ENCODE assay signal across 8 mouse cellular contexts in genomic region chr7:113765667-113766497, GRCm38 (mm10). TPM values are rescaled to one million over a fixed set of nuclear protein-coding genes. Genes with fewer than 3 reads are reported as not detected.
DNase-seq lines count a peak whose midpoint lies in the region; ATAC-seq and TF ChIP-seq lines count a peak whose summit lies in the region.

TSS of gene Spon1 (plus strand) at chr7:113765998.

- peaks cover 35% of the 10 kb centered on the region for H3K4me1 ChIP-seq in hindbrain, embryonic 13.5 days (replicated peaks)
- H3K4me1 ChIP-seq in megakaryocyte, embryonic 14.5 days = peaks cover 12% of the 10 kb centered on the region

- H3K4me3 ChIP-seq in gastrocnemius, adult 2 months = peak within 1 kb of the TSS; percentile 73
- H3K4me3 ChIP-seq in hindbrain, embryonic 13.5 days = peak within 1 kb of the TSS; percentile 60
- H3K4me3 ChIP-seq in megakaryocyte, embryonic 14.5 days (replicated peaks) = peak within 1 kb of the TSS; percentile 52

- WGBS in hindbrain, embryonic 13.5 days = under 1% methylated on average over 56 of the region's 56 CpGs

- no peak for DNase-seq in adrenal gland, adult 8-10 months
- peak; percentile 72 to 76 for DNase-seq in cerebellum, postnatal 36 days
- DNase-seq in gastrocnemius, adult 2 months = peak; percentile 82
- DNase-seq in left cerebral cortex, postnatal 25 days (ENCODE audit: low spot score in 2 of 2) = peak; percentile 55 to 61
- DNase-seq in right cerebral cortex, postnatal 25 days = peak; percentile 74
- DNase-seq in spleen, postnatal 36 days (ENCODE audit: low spot score in 2 of 2) = no peak

- peak within 1 kb of the TSS; percentile 74 for H3K9ac ChIP-seq in hindbrain, embryonic 13.5 days

- peak; percentile 92 for ATAC-seq in hindbrain, embryonic 13.5 days (ENCODE audit: low FRiP score)

- peak within 1 kb of the TSS; percentile 96 for H3K4me2 ChIP-seq in hindbrain, embryonic 13.5 days

- no peaks in the 10 kb centered on the region for H3K9me3 ChIP-seq in hindbrain, embryonic 13.5 days
- H3K9me3 ChIP-seq in megakaryocyte, embryonic 14.5 days = peaks cover 13% of the 10 kb centered on the region

- H3K27me3 ChIP-seq in hindbrain, embryonic 13.5 days = peaks cover 57% of the 10 kb centered on the region
- peaks cover 56% of the 10 kb centered on the region for H3K27me3 ChIP-seq in megakaryocyte, embryonic 14.5 days (replicated peaks)

- intact Hi-C loops in gastrocnemius, adult 2 months (cut with DNase I) = no loop called here
- intact Hi-C loops in left cerebral cortex, postnatal 25 days (cut with DNase I) = loop anchor here (10.0 kb wide), 1 partner anchor 449 kb away; no protein-coding TSS in a partner anchor

- peak within 1 kb of the TSS; percentile 71 for H3K27ac ChIP-seq in gastrocnemius, adult 2 months
- H3K27ac ChIP-seq in hindbrain, embryonic 13.5 days = peak within 1 kb of the TSS; percentile 49

- TF ChIP-seq CTCF in gastrocnemius, adult 2 months (IDR thresholded peaks at IDR 0.05) = no peak

- no peaks in the 10 kb centered on the region for H3K36me3 ChIP-seq in hindbrain, embryonic 13.5 days
- no peaks in the 10 kb centered on the region for H3K36me3 ChIP-seq in megakaryocyte, embryonic 14.5 days (replicated peaks; ENCODE audit: low read length)

RNA-seq across cellular contexts. Expression of gene Spon1, which starts in this region (rescaled TPM):
- 10 to 100 TPM; 12.1 to 18.6 (median 15.1) TPM for total RNA-seq in adrenal gland, adult 8-10 months (2022)
- total RNA-seq in gastrocnemius, adult 2 months (2021) = 1 to 10 TPM; 2.0 to 3.0 TPM
- 82.8 and 104 TPM in 2 replicates for polyA plus RNA-seq in hindbrain, embryonic 13.5 days (2015; fragmentation: Nextera tagmentation; extraction: Ambion mirVana)
- 10 to 100 TPM; 35.6 to 38.3 TPM for total RNA-seq in left cerebral cortex, postnatal 25 days (2021)
- not detected in 2 replicates for polyA plus RNA-seq in megakaryocyte, embryonic 14.5 days (2012; ENCODE audit: insufficient read depth, low replicate concordance)

Comparison
In these comparisons a context has a peak if more than half of its experiments do, and no peak if none do; other contexts are left out.
1. RNA of gene Spon1 (polyA plus RNA-seq): 82.8 to 104 TPM in hindbrain, embryonic 13.5 days; not detected in megakaryocyte, embryonic 14.5 days; every median in the first group is over 10 times any median in the second.
2. DNase-seq: peak in cerebellum, postnatal 36 days (2 of 2), gastrocnemius, adult 2 months (single experiment), left cerebral cortex, postnatal 25 days (2 of 2) and right cerebral cortex, postnatal 25 days (single experiment); none in adrenal gland, adult 8-10 months (single experiment) and spleen, postnatal 36 days (0 of 2).
3. Peak in every context shown above with its lines, with median percentiles within 50 percentile points of each other: H3K4me3 ChIP-seq.